Mouse (Mus musculus) spleen, postnatal 36 days (tissue): Measurements from ENCODE around the gene Spata31d1b.
A peak's percentile ranks its signal among the peaks of the same experiment; 100 is the strongest.
"Not testable (repeated sequence)": the region's sequence is repeated elsewhere in the genome, so short reads cannot be mapped to it uniquely, and the experiment has no call there.

Source experiments
- DNase-seq, 2 experiments: peaks; one replicate each; pipeline ENCODE4 v3.0.0; 2022; ENCODE audit warnings: low spot score in 2 of 2, mixed read lengths in 1 of 2

The Spata31d1b gene

DNA sequence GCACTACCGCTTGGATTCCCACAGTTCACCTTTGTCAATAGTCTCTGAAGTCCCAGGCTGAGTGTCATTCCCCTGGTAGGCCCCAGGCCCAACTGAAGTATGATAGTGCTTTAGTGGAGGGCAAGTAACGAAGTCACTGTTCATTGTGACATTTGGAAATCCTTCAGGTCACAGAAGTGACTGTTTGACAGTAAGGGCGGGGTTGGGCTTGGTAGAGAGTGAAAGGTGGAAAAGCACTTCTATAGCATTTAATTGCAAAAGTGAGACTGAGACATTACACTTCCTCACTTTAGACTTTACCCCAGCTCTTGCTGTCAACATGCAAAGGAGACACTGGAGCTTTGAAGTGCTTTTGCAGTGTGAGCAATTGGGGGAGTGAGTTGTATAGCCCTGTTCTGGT is 18.1 kb upstream of the Spata31d1b start, which contains the start of gene 4921517D22Rik:
Gene 4921517D22Rik, minus strand, starts transcription at position 101 of the 400 bp plus-strand sequence.
- DNase-seq = no peak

DNA sequence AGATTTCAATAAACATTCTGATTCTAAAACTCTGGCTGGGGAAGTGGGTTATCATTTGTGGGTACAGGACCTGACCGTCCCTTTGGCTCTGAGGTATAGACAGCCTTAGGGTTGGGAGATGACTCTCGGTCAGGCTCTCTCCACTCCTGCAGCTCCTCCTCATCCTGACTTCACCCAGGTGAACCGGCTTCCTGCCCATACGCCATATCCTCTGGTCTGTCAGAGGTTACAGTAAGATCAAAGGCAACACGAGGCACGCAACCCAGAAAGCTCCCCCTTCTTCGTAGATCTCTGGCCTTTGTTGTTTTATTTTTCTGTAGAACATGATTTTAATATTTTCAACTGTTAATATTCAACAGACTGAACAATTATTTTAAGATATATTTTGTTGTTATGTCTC is 16.3 kb upstream of the Spata31d1b start:
- no peak for DNase-seq

DNA sequence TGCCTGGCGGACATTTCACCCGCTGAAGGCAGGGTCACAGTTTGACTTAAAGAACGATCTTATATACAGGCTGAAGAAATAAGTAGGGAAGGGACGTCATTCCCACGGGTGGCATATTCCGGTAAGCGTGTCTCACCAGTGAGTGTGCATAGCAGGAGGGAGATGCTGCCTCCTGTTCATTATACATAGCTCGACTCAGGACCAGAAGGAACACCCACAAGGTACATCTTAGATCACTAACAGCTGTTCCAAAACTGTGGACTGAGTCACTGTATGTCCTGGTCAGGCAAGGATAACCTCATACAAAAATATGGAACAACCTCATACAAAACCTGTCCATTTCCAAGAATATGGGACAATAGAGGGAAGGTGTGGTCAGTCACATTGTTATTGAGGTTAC is 13.0 kb upstream of the Spata31d1b start:
- no peak for DNase-seq

DNA sequence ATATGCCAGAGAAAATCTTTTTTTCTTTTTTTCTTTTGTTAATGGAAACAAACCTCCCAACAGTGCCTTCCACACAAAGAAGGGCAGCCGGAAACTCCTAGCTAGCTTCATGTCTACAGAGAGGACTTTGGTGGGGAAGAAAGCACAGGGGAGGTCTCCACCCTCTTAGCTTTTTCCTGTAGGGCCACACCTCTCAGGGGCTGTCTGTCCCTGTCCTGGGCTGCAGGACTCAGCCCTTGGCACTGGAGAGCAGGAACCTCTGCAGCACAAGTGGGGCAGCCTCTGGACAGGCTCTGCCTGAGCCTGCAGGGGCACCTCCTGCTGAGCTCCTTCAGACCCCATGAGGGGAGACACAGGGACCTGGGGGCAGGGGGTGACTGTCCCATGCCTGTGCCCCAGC is 11.9 kb upstream of the Spata31d1b start:
- DNase-seq = not testable (repeated sequence)

DNA sequence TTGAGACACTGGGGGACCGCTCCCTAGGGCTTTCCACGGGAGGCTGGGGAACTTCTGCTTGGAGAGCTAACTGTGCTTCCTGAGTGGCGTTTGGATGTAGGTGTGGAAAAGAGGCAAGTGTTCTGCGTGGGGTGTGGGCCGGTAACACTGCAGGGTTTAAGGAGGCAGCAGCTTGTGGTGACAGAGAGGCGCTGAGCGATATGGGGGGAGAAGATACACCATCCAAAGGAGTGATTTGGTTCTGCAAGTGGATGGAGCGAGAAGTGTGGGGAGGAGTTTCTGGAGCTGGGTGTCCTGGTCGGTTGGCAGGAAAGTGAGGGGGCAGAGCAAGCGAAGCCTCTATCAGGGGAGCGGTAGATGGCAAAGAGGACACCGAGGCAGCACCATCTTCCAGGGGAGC is 8.6 kb upstream of the Spata31d1b start:
- no peak for DNase-seq

DNA sequence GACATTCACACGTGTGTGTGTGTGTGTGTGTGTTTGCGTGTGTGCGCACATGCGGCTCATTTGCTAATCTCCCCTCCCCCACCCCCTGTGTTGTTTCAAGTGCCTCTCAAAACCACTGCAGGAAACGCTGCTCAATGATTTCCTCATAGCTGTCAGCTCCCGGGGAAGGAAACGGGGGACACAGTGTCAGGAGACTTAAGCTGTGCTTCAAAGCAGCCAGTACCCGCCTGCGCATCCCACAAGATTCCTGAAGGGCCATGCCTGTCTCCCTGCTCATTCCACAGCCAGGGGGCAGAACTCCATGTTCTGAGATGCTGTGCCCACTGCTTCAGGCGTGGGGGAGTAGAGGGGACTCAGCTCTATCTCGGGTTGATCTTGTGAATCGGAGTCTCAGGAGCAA is 7.5 kb upstream of the Spata31d1b start:
- peak in 1 of 2 experiments; percentile 20 for DNase-seq

DNA sequence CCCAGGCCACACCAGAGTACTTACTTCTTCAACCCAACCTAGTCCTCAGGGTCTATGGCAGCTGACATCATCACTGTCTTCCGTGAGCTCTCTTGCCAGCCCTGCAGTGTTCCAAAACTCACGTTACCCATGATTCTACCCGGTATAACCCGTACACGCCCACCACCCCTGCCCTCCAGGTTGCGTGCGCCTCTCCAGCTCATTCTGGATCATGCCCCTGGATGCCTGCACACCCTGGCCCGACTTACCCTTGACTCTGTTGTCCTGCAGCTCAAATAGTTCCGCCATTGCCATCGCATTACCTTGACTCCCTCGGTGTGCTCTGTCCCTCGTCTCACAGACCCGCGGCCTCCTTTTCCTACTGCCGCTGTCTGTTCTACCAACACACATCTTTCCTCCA is 1.9 kb upstream of the Spata31d1b start, which contains the start of gene Spata31d1a:
Gene Spata31d1a, minus strand, starts transcription at position 101 of the 400 bp plus-strand sequence.
- no peak for DNase-seq

DNA sequence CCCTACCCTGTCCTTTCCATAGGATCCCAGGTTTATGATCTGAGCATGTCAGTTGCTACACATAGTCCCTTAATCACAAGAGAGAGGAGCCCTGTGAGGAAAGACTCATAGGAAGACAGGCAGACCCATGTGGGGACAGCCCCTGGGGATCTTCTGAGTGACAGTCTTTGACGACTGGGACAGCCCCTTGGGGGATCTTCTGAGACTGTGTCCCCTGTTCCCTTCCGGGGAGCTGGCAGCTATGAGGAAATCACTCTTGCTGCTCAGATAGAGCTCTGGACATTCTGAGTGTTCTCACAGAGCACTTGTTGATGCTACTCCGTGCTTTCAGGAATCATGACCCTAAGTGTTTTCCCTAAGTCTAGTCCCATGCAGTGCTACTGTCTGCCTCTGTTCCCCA is 1.6 kb downstream of the Spata31d1b start:
- peak; percentile 26 to 29 for DNase-seq

DNA sequence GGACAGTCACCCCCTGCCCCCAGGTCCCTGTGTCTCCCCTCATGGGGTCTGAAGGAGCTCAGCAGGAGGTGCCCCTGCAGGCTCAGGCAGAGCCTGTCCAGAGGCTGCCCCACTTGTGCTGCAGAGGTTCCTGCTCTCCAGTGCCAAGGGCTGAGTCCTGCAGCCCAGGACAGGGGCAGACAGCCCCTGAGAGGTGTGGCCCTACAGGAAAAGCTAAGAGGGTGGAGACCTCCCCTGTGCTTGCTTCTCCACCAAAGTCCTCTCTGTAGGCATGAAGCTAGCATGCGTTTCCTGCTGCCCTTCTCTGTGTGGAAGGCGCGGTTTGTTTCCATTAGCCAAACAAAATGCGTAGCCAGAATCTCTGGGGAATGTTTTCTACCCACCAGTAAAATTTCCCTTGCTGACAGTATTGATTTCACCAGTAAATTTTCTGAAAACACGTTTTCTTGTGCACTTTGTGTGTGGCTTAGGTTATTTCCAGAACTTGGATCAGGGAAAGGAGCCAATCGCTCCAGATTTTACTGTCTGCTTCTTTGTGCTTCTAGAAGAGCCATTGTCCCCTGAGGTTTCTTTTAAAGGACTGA is 6.9 kb downstream of the Spata31d1b start:
- DNase-seq = not testable (repeated sequence)

DNA sequence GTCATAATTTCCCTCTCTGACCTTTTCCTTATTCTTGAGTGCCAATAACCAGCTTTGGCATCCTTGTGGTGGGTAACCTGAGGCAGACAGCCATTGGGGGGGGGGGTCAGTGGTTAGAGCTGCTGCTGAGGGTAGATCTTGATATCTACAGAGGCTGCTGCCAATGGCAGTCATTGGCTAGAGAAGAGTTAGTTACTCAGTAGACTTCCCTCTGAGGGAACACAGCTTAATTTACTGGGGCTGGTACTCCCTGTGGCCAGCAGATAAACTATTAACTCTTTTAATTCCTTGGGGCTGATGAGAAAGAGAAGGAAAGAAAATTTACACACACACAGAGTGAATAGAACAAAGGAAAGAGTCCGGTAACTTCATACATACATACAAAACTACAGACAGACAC is 7.4 kb downstream of the Spata31d1b start:
- DNase-seq = no peak

DNA sequence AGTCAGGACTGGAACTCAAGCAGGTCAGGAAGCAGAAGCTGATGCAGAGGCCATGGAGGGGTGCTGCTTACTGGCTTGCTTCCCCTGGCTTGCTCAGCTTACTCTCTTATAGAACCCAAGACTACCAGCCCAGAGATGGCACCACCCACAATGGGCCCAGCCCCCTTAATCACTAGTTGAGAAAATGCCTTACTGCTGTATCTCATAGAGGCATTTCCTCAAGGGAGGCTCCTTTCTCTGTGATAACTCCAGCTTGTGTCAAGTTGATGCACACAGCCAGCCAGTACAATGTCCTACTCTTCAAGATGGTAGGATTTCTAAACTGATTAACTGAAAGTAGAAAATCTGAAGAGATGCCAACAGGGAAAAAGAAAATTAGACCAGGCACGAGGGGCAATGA is 10.0 kb downstream of the Spata31d1b start:
- DNase-seq = not testable (repeated sequence)

DNA sequence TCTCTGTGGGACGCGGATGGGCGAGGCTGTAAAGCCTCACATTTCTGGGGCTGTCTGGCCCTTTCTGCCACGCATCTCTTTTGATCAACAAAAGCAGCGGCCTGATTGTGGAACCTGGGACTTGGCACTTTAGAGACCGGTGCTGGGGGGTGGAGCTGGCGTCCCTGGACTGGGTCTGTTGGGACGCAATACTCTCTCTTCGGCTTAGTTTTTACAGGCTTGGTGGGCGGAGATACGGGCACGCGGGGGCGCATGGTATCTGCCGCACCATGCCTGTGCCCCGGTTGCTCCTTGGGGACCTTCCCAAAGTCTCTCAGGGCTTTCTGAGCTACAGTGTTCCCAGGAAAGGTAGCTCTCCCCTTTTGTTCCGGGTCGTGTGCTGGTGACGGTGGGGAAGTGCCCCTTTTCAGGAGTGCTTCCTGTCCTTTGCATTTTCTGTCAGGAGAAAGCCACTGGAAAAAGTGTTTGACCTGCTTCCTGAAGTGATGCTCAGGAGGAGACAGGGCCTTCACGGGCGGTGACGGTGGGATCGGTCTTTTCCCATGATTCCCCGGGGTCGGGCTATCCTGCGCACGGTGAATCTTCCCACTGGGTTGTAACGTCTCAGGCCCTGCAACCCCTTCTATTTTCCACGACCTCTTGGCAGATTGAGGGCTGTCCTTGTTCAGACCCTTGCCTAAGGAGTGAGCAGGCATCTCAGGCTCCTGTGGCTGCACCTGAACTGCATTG is 14.2 kb downstream of the Spata31d1b start:
- no peak for DNase-seq

DNA sequence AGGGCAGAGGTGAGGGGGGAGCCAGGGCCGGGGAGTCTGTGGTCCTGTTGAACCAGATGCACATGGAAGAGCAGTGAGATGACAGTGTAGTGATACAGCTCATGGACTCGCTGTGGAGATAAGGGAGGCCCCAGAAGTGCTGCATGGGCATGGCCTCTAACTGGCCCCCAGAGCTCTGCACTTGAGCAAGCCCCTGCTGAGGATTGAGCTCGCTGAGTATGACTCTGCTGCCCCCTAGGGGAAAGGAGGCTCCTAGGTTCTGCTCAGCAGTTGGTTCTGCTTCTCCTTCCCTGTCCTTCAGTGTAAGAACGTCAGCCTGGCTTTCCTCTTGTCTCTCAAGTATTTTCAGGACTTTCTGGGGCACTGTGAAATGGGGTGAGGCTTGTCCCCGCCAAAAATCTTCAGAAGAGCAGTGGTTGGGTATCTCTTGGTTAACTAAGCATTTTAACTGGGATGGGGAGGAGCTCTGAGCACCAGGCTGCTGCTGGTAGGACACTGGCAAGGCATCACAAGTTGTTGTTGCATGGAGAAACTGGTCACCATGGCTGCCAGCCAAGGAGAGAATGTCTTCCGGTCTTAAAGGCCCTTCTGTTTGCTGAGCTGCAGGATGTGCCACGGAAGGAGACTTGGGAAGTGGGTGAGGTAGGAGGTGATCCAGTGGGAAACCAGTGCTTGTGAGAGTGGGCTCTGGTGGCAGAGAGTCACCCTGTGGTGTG is 16.5 kb downstream of the Spata31d1b start:
- peak; percentile 73 to 76 for DNase-seq

DNA sequence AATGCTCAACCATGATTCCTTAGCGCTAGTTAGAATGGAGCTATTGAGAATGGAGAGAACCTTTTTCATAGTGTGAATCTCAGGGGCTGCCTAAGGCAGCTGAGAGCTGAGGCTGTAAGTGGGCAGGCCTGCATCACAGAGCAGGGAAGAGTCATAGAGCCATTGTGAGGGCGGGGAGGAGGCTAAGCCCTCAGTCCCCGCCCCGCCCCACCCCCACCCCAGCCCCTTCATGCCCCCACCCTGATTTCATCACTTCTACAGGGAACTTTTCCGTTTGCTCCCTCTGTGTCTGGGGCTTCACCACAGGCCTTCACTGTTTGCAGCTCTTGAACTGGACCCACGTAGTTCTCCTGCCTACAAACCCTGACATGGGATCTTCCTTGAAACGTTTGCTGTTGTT is 19.6 kb downstream of the Spata31d1b start, which contains the start of gene Spata31d1d:
Gene Spata31d1d, minus strand, starts transcription at position 101 of the 400 bp plus-strand sequence.
- DNase-seq = no peak

DNA sequence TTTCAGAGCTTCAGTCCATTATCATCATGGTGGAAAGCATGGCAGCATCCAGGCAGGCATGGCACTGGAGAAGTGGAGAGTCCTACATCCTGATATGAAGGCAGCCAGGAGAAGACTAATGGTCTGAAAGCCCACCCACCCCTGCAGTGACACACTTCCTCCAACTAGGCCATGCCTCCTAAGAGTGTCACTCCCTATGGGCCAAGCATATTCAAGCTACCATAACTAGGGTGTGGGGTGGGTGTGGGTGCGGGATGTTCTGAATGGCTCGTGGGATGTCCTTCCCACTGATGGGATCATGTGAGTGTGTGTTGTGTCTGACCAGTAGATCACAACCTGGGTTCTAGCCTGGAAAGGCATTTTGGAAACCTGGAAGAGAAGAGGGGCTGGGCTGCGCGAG is 21.9 kb downstream of the Spata31d1b start:
- DNase-seq = no peak

DNA sequence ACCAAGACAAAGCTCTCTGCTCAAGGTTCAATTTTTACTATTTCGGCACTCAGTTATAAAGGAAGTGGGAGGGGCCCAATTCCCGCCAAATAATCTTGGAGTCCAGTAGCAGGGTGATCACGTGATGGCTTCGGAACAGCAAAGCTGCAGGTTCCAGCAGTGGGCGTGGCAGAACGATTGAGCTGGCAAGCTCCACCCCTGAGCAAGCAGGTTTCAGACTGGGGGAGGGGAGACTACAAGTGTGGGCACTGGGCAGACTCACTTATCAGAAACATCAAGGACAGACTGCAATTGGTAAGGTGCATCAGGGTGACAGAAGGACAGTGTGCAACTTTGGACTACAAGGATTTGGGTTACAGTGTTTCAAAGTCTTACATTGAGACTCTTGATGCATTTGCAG is 22.3 kb downstream of the Spata31d1b start:
- DNase-seq = peak; percentile 15 to 27

DNA sequence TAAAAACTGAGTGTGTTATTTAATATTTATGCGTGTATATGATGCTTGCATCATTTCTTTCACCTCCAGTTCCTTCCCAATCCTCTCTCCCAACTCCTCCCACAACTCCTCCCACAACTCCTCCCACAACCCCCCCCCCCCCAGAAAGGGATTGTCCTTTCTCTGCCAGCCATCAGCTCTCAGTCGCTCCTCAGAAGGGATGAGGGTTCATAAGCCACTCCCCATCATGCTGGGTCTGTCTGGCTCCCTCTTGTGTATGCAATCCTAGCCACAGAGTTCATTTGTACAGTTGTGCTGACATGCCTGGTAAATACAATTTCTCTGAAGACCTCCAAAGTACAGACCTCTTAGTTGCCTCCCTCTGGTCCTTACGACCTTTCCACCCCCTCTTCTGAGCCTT is 23.1 kb downstream of the Spata31d1b start:
- no peak for DNase-seq

DNA sequence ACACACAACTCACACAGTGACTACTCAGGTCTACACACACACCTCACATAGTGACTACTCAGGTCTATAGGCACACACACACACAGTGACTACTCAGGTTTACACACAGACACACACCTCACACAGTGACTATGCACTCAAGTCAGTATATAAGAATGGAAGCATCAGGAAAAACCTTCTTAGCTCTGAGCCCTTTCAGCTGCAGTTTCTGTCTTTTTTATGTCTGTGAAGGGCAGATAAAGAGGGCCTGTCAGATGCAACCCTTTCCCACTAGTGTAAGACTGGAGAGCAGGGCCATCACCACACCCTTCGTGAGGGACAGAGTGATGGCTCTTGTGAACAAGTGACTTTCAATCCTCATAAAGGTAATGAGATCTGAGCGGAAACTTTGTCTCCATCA is 26.4 kb downstream of the Spata31d1b start:
- peak; percentile 14 to 46 for DNase-seq

DNA sequence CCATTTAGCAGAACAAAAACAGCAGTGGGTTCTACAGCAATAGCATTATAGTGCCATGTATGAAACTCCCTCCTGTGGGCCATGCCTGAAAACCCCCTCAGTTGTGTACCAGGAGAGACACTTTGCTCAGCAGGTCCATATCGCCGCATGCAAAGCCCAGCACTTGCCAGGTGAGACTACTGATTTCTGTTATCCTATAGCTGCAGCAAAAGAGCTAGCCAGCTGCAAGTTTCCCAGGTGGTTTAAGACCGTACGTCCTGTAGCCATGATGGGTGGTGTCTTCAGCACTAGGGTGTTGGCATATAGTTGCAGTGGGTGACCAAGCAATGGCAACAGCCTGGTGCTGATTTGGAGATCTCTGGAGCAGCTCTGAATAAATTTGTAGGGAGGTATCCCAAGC is 27.3 kb downstream of the Spata31d1b start:
- DNase-seq = peak; percentile 23 to 41

DNA sequence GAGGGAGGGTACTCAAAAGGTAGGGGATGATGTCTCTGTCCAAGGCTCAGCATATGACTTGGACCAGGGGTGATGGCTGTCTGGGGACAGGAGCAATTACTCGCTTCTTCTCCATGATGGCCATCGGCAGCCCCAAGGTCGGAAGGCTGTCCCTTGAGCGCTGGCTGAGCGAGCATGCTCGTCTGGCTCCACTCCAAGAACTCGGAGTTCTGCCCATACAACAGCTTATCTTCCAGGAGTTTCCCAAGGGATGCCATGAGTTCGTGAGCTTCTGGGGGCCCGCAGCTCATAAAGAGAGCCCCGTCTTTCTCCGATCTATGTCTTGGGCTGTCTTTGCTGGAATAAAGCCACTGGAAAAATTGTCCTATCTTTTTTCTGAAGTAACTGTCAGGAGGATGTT is 29.0 kb downstream of the Spata31d1b start:
- no peak for DNase-seq

DNA sequence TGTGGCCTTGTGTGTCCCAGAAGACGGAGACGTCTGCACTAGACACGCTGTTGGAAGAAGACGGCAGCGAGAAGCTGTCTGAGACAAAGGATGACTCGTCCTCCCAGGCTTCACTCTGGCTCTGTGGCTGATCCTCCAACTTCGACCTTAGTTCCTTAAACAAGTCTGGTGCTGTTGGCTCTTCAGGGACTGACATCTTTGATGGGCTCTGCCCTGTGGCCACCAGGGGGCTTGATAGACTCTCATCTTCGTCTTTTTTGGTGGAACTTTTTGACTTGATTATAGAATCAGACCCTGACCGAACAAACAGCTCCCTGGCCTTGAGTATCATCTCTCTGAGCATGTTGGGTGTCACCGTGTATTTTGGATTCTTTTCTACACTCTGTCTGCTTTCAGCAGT is 29.6 kb downstream of the Spata31d1b start:
- DNase-seq = peak in 1 of 2 experiments; percentile 13

DNA sequence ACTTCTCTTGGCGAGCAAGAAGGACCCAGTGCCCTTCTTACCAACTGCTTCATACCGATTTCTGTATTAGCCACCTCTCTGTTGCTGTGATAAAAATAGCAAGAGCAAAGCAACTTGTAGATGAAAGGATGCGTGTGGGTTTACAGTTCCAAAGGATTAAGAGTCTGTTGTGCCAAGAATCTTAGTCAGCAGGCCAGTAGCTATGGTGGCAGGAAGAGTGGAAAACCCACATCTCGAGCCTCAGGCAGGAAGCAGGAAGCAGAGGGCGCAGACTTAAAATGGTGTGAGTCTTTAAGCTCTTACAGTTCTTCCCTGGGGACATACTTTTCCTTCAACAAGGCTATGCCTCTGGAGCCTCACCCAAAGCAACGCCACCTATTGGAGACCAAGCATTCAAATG is 33.4 kb downstream of the Spata31d1b start:
- DNase-seq = no peak

DNA sequence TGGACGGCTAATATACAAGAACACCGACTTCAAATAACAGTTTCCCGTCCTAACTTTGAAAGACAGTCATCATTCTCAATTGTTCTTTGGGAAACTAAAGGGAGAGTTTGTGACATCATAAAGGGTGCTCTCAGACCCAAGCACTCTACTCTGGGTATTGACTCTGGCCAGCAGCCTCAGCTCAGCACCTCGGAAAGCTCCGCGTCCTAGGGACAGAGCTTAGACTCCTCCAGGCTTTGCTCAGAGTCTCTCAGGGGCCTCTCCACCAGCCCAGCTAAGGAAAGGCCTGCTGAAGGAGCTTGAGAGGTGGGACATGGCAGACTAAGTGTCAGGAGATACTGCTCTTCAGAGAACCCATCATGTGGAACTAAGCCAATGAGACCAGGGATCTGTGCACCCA is 34.1 kb downstream of the Spata31d1b start:
- no peak for DNase-seq
